Mouse (Mus musculus) heart, embryonic 14.5 days (tissue): ENCODE measurements around the gene Cmss1. TPM values are rescaled to one million over a fixed set of nuclear protein-coding genes. Genes with fewer than 3 reads are reported as not detected.

Experiments used
- ATAC-seq: fragments of 200-750 bp; cut with Nextera tagmentation; 2 replicates; pipeline ENCODE4 v1.8.0; 2017; ENCODE audit warnings: low read depth, moderate TSS enrichment; ENCODE audit not compliant: insufficient number of reproducible peaks, insufficient read depth, low FRiP score
- H3K27ac ChIP-seq, 2 experiments: fragments of 200-500 bp in 1 of 2; fragments of 300-500 bp in 1 of 2; sonication (generic) in 1 of 2; replicated peaks in 1 of 2; 2 replicates each; pipeline ENCODE4 v1.5.1; 2012 to 2014; ENCODE audit warnings: low read depth in 2 of 2, low read length in 2 of 2, control low read depth in 1 of 2, mild to moderate bottlenecking in 1 of 2, mixed read lengths in 1 of 2; ENCODE audit not compliant: control insufficient read depth in 1 of 2, insufficient read depth in 1 of 2
- H3K27me3 ChIP-seq: fragments of 300-500 bp; sonication (generic); 2 replicates; pipeline ENCODE4 v1.6.1; 2014; ENCODE audit warnings: mild to moderate bottlenecking, low read length, control low read depth; ENCODE audit not compliant: control insufficient read depth, insufficient read depth
- H3K36me3 ChIP-seq: fragments of 300-500 bp; sonication (generic); 2 replicates; pipeline ENCODE4 v1.6.1; 2014; ENCODE audit warnings: mild to moderate bottlenecking, control low read depth, low read length, mixed read lengths; ENCODE audit not compliant: control insufficient read depth, insufficient read depth
- H3K4me1 ChIP-seq, 2 experiments: fragments of 200-500 bp in 1 of 2; fragments of 300-500 bp in 1 of 2; sonication (generic) in 1 of 2; 2 replicates each; pipeline ENCODE4 v1.6.1; 2012 to 2014; ENCODE audit warnings: low read length in 2 of 2, control low read depth in 1 of 2, mixed read lengths in 1 of 2; ENCODE audit not compliant: control insufficient read depth in 2 of 2, insufficient read depth in 2 of 2
- H3K4me2 ChIP-seq: fragments of 300-500 bp; sonication (generic); 2 replicates; pipeline ENCODE4 v1.6.1; 2014; ENCODE audit warnings: mild to moderate bottlenecking, low read length
- H3K4me3 ChIP-seq, 2 experiments: fragments of 200-500 bp in 1 of 2; fragments of 300-500 bp in 1 of 2; sonication (generic) in 1 of 2; 2 replicates each; pipeline ENCODE4 v1.5.1; 2012 to 2014; ENCODE audit warnings: low read length in 2 of 2, mild to moderate bottlenecking in 2 of 2, control low read depth in 1 of 2, low read depth in 1 of 2, moderate library complexity in 1 of 2; ENCODE audit not compliant: control insufficient read depth in 1 of 2, insufficient read depth in 1 of 2
- H3K9ac ChIP-seq: fragments of 300-500 bp; sonication (generic); 2 replicates; pipeline ENCODE4 v1.6.1; 2014; ENCODE audit warnings: mild to moderate bottlenecking, low read length
- H3K9me3 ChIP-seq: fragments of 300-500 bp; sonication (generic); 2 replicates; pipeline ENCODE4 v1.6.1; 2016; ENCODE audit warnings: low read length, control low read depth; ENCODE audit not compliant: control insufficient read depth
- WGBS: fragments of 180-500 bp; shearing (Covaris S2); extraction: QIAGEN DNeasy Blood & Tissue Kit; methylation state at CpG from one replicate; pipeline ENCODE4 v1.1.7; 2014; 5-methylcytosine and 5-hydroxymethylcytosine counted together
- polyA plus RNA-seq: library from polyadenylated mRNA; unstranded; fragments of >200 nt; fragmentation: Nextera tagmentation; extraction: Ambion mirVana; gene quantifications from 2 replicates; pipeline ENCODE4 v1.2.1, GENCODE M21; 2014

Gene Cmss1
- polyA plus RNA-seq, 1 experiment from 2014 or later, result 35.1 TPM

- H3K9ac ChIP-seq, result no peak overlapping the region
- H3K9me3 ChIP-seq, result no peaks in the 10 kb centered on the region
- H3K27ac ChIP-seq, result no peak overlapping the region
- no peaks in the 10 kb centered on the region for H3K36me3 ChIP-seq
- H3K27me3 ChIP-seq, result no peaks in the 10 kb centered on the region
- ATAC-seq, result no peak
- no peak overlapping the region for H3K4me2 ChIP-seq
- no peak overlapping the region for H3K4me3 ChIP-seq
- no peaks in the 10 kb centered on the region for H3K4me1 ChIP-seq
- 50% methylated on average over 5 of the region's 5 CpGs for WGBS
Observed at GRCm38 (mm10) chr16:57340613-57340898, 266.1 kb downstream of the Cmss1 start.

DNA sequence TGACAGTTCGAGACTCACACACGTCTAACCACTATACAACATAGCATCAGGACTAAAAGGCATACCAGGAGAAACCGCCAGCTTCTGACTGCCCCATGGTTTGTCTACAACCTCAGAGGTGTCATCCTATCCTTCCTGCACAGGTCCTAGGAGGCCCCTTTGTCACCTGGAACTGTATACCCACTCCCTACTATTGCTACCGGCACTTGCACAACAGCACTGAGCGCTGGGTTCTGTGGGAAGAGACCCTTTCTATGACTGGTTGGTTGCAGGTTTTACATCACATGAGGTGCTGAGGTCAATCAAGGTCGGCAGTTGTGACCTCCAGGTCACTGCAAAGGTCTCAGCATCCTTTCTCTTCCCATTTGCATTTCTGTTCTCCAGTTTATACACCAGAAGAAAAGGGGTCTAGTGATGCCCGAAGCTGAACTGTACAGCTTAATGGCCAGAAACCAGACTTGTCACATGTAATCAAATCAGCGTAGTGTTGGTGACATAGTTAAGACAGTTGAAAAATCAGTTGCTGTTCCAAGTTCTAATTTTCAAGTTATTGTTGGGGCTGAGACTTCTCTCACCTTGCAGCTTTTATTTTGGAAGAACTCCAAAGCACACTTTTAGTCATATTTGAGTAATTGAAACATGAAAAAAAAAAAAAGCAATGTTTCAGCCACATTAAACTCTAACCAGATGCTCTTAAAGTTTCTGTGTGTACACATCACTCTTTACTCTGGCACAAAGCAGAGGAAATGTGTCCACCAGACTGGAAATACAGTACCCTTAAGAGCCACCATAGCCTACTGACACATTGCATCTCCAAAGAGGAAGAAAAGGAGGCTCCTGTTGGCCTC lies 266.7 kb downstream of the Cmss1 start:
- ATAC-seq, result no peak
- Histone ChIP-seq H3K9ac (no peak overlapping the region), H3K27ac (no peak overlapping the region), H3K36me3 (no peaks in the 10 kb centered on the region), H3K4me2 (no peak overlapping the region), H3K9me3 (no peaks in the 10 kb centered on the region), H3K4me3 (no peak overlapping the region), H3K27me3 (no peaks in the 10 kb centered on the region), H3K4me1 (no peaks in the 10 kb centered on the region)
- WGBS, result 81% methylated on average over 8 of the region's 8 CpGs

- H3K4me3 ChIP-seq, result no peak overlapping the region
- no peaks in the 10 kb centered on the region for H3K4me1 ChIP-seq
- H3K9me3 ChIP-seq, result no peaks in the 10 kb centered on the region
- no peaks in the 10 kb centered on the region for H3K36me3 ChIP-seq
- H3K27me3 ChIP-seq, result no peaks in the 10 kb centered on the region
- no peak overlapping the region for H3K27ac ChIP-seq
- H3K4me2 ChIP-seq, result no peak overlapping the region
- 73% methylated on average over 11 of the region's 11 CpGs for WGBS
- no peak overlapping the region for H3K9ac ChIP-seq
- no peak for ATAC-seq
Observed at GRCm38 (mm10) chr16:57336770-57337423, 269.8 kb downstream of the Cmss1 start.

GRCm38 (mm10) chr16:57332301-57332700 lies 274.4 kb downstream of the Cmss1 start:
- no peak overlapping the region for H3K4me3 ChIP-seq
- H3K4me1 ChIP-seq, result peaks cover 0 to 3% of the 10 kb centered on the region in 2 experiments; a peak in 2 of 4 replicates
- H3K27ac ChIP-seq, result no peak overlapping the region
- H3K9me3 ChIP-seq, result no peaks in the 10 kb centered on the region
- 70% methylated on average over 7 of the region's 7 CpGs for WGBS
- no peak overlapping the region for H3K4me2 ChIP-seq
- ATAC-seq, result no peak
- no peaks in the 10 kb centered on the region for H3K27me3 ChIP-seq
- no peak overlapping the region for H3K9ac ChIP-seq
- no peaks in the 10 kb centered on the region for H3K36me3 ChIP-seq

- Histone ChIP-seq H3K9ac (no peak overlapping the region), H3K4me3 (no peak overlapping the region), H3K36me3 (no peaks in the 10 kb centered on the region), H3K4me1 (peaks cover 0 to 3% of the 10 kb centered on the region in 2 experiments; a peak in 2 of 4 replicates), H3K27me3 (no peaks in the 10 kb centered on the region), H3K4me2 (no peak overlapping the region), H3K9me3 (no peaks in the 10 kb centered on the region), H3K27ac (no peak overlapping the region)
- ATAC-seq, result no peak
- 74% methylated on average over 2 of the region's 2 CpGs for WGBS
Observed at GRCm38 (mm10) chr16:57330111-57330510, 276.6 kb downstream of the Cmss1 start.

- Histone ChIP-seq H3K9ac (no peak overlapping the region), H3K27ac (peak overlapping the region; percentile 43 to 52; a peak in 2 of 4 replicates), H3K9me3 (no peaks in the 10 kb centered on the region), H3K4me3 (no peak overlapping the region), H3K36me3 (no peaks in the 10 kb centered on the region), H3K27me3 (no peaks in the 10 kb centered on the region), H3K4me1 (peaks cover 0 to 3% of the 10 kb centered on the region in 2 experiments; a peak in 2 of 4 replicates), H3K4me2 (no peak overlapping the region)
- WGBS, result 67% methylated on average over 8 of the region's 8 CpGs
- no peak for ATAC-seq
Observed at GRCm38 (mm10) chr16:57329028-57329427, 277.6 kb downstream of the Cmss1 start.

- ATAC-seq, result no peak
- H3K27ac ChIP-seq, result 0 out of 4 replicates have a peak overlapping the region, but pooled peaks of 1 of the 2 experiments have one; percentile 19
Observed at GRCm38 (mm10) chr16:57326996-57327395, 279.7 kb downstream of the Cmss1 start.

More at GRCm38 (mm10) chr16:57326996-57327395, 279.7 kb downstream of the Cmss1 start:
- no peaks in the 10 kb centered on the region for H3K27me3 ChIP-seq
- H3K4me3 ChIP-seq, result no peak overlapping the region
- 62% methylated on average over 7 of the region's 7 CpGs for WGBS
- no peak overlapping the region for H3K4me2 ChIP-seq
- H3K4me1 ChIP-seq, result peaks cover 0 to 3% of the 10 kb centered on the region in 2 experiments; a peak in 2 of 4 replicates
- H3K9me3 ChIP-seq, result no peaks in the 10 kb centered on the region
- H3K9ac ChIP-seq, result no peak overlapping the region
- no peaks in the 10 kb centered on the region for H3K36me3 ChIP-seq
